Mouse (Mus musculus): ENCODE measurements around the gene Mef2d. TPM values are rescaled to one million over a fixed set of nuclear protein-coding genes. Genes with fewer than 3 reads are reported as not detected.
"Not testable (repeated sequence)": the region's sequence is repeated elsewhere in the genome, so short reads cannot be mapped to it uniquely, and the experiment has no call there.

Gene Mef2d
- total RNA-seq, 2 experiments from 2014 or later: 115 to 120 TPM

GRCm38 (mm10) chr3:88150999-88151364, 8.8 kb downstream of the Mef2d start:
- DNase-seq: no peak

DNA sequence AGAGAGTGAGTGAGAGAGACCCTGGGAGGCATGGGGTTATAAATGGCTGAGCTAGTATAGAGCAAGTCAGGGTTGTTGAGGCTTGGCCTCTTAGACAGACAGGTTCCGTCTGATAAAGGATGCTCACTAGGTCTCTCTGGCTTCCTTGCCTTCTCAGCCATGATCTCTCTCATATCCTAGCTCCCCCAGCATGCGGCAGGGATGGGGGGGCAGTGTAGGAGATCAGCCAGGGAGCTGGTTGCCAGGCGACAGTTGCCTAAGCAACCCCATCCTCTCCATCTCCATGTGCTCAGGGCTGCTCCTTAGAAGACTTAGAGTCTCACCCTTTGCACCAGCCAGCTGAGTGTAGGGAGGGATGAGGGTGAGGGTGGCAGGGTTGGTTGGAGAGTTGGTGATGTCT, 9.9 kb downstream of the Mef2d start:
- no peak for DNase-seq

DNA sequence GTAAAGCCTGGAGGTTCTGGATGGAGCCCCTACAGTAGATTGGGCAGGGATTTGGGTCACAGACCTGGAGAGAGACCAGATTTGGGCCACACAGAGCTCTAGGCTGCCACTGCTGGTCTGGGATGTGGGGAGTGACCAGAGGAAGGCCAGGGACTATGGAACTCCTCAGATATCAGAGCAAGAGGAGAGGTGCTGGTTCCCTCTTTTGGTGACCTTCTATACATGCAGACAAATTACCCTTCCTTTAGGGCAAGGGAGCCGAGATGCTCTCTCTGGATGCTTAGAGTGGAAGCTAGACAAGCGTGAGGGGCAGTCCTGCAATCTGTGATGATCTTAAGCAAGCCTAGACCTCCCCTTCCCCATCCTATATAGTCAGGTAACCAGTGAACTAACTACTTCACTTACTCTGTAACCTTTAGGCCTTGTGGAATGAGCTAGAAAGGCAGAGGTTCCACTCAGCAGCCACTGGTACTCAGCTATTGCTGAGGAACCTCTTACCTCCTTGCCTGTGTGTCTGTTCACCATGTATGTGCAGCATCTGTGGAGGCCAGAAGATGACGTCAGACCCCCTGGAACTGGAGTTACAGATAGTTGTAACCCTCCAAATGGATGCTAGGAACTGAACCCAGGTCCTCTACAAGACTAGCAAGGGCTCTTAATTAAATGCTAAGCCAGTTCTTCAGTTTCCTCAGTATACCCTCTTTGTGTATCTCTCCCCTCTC, 11.3 kb downstream of the Mef2d start:
- no peak for DNase-seq

DNA sequence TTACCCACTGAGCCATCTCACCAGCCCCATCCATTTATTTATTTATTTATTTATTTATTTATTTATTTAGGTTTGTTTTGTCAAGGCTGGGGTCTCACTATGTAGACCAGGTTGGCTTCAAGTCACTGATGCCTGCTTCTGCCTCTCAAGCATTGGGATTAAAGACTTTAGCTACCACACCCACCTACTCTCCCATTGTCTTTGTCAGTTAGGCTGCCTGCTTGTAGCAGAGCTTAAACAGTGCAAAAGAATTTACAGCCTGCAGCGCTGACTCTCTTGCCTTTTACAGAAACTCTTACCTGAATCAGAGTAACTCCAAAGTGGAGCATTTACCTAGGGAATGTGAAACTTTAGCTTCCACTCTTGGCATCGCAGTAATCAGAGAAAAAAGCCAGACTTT, 12.1 kb downstream of the Mef2d start:
- DNase-seq: no peak

DNA sequence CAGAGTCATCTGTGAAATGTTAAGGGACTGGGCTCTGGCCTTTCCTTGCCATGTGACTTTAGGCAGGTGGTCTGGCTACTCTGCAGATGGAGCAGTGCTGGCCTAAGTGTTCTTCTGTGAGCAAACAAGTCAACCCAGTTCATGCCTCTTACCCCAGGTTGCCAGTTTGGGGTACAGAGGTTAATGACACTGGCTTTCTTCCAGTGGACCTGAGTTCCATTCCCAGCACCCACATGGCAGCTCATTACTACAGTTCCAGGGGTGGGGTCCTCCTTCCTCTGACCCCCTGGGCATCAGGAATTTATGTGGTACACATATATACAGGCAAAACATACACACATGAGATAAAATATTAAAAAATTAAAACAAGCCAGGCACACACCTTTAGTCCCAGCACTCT, 14.6 kb downstream of the Mef2d start:
- no peak for DNase-seq

- DNase-seq: peak; percentile 74
These were observed 15.8 kb downstream of the Mef2d start for GRCm38 (mm10) chr3:88157771-88158597.

DNA sequence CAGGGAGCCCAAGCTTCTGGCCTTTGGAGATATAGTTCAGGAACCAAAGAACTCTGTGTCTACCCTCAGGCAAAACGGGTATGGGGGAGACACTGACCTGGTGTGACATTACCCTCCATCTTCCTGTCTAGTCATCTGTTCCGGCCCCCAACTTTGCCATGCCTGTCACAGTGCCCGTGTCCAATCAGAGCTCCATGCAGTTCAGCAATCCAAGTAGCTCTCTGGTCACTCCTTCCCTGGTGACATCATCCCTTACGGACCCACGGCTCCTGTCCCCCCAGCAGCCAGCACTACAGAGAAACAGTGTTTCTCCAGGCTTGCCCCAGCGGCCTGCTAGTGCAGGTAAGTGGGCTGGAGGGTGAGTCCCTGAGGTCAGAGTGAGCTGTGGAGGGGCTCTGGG, 16.8 kb downstream of the Mef2d start:
- DNase-seq: no peak

GRCm38 (mm10) chr3:88160856-88161255, 18.7 kb downstream of the Mef2d start:
- DNase-seq: no peak

- DNase-seq: peak; percentile 57
These were observed 20.1 kb downstream of the Mef2d start for GRCm38 (mm10) chr3:88162259-88162658.

DNA sequence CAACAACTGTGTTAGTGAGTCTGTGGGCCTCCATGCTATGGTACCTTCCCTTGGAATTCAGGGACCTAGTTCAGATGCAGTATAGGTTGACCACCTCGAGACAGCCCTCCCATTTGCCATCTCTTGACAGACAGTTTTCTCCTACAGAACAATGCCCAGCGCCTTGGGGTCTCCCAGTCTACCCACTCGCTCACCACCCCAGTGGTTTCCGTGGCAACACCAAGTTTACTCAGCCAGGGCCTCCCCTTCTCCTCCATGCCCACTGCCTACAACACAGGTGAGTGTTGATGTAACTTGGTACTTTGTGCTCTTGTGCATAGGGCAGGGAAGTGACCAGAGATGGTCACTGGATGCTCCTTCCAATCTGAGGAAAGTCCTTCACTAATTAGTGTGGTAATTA, 20.6 kb downstream of the Mef2d start:
- DNase-seq: no peak

DNA sequence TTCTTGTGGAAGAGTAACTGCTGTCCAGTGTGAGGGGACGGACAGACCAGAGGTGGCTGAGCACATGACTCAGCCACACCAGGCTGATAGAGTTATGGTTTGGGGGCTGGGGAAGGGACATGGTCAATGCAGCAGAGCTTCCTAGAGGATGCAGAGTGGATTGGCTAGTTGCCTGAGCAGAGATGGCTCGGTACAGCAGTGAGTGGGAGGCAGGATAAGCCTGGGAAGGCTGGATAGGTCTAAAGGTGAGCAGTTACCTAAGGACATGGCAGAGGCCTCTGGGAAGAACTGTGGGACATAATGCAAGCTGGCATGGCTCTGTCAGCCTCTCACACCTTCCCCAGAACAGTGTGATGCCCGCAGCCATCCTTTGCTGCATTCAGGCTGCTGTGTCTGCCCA, 21.7 kb downstream of the Mef2d start:
- DNase-seq: peak; percentile 5

- peak; percentile 3 for DNase-seq
These were observed 22.1 kb downstream of the Mef2d start for GRCm38 (mm10) chr3:88164263-88164662.

DNA sequence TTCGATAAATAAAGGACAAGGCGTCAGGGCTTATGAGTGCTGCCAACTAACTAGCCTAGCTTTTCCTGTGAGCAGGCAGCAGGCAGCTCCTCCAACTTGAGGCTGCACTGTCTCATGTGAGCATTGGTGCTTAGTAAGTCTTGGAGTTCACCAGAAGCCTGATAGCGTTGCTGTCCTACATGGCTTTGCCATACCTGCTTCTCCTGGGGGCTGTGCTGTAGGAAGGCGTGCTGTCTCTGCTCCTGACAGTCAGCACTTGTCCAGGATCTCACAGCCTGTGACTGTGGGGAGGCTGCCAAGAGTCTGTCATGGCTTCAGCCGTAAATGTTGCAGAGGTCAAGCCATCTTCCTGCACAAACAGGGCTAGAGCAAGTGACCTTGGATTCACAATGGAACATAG, 23.9 kb downstream of the Mef2d start:
- peak; percentile 68 for DNase-seq

DNA sequence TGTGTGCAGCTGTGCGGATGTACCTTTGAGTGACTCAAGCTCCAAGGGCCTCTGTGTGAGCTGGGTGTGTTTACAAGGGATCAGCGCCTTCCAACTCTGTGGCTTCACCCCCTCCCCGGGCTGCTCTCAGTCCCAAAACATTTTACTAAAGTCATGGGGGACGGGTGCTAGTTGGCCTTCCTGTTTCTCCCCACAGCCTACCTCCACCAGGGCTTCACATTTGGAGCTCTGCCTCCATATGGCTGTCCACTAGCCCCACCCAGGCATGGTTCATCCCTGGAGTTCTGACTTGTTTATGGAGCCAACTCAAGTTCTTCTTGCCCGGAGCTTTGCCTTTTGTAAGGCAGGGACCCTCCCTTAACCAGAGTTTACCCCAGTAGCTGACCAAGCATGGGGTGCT, 28.2 kb downstream of the Mef2d start:
- no peak for DNase-seq

- DNase-seq: no peak
These were observed 30.3 kb downstream of the Mef2d start for GRCm38 (mm10) chr3:88172440-88172839.

DNA sequence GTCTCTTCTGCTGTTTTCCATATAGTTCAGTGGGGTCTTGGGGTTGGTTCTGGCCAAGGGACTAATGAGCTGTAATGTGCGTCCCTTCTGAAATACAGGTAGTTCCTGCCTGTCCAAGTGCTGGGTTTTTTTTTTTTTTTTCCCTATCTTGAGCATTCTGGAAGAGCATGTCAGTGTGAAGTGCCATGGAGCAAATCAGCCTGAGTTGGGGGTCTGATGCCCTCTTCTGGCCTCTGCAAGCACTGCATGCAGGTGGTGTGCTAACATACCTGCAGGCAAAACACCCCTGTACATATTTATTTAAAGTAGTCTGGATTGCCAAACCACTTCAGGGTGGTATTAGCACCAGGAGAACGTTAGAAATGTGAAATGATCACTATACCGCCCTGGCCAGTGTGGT, 31.2 kb downstream of the Mef2d start:
- DNase-seq: peak; percentile 78

GRCm38 (mm10) chr3:88174894-88175293, 32.7 kb downstream of the Mef2d start:
- no peak for DNase-seq

- no peak for DNase-seq
These were observed 34.9 kb downstream of the Mef2d start for GRCm38 (mm10) chr3:88177106-88177505.

DNA sequence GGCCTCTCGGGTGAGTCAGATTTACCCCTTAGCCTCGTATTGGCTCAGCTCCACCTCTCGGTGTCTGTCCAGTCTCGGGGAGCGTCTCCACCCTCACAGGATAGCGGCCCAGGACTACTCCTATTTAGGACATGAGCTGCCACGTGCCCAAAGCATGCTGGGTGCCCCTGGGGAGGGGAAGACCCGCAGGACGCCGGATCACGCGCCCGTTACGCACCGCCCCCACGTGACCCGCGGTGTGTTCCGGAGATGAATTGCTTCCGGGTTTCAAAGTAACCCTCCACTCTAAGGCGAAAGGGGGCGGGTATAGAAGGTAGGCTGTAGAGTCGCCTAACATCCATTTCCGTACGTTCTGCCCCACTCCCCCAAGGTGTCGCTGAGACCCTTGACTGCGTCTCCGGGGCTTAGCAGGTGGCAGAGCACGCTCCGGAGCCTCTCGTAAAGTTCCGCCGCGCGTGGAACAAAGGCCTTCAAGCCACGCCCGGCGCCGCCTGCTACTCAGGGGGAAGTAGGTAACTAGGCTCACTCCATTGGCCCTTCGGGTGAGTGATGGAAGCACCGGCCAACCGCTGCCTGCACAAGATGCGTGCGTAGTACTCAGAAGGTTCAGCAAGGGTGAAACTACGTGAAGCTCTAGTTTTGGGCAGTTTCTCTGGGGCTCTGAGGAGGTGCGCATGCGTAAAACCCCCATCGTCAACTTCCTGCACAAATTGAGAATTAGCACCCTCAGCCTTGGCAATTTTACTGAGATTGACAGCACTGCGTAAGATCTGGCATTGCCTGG, 35.6 kb downstream of the Mef2d start:
- peak; percentile 99 for DNase-seq

DNA sequence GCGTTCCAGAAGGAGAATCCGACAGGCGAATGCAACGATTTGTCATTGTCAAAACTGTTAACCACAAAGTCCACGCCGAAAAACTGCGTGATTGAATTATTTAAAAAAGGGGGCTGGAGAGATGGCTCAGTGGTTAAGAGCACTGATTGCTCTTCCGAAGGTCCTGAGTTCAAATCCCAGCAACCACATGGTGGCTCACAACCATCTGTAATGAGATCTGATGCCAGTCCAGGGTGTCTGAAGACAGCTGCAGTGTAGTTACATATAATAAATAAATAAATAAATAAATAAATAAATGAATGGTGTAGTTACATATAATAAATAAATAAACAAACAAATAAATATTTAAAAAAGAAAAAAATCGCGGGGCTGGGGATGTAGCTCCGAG, 36.2 kb downstream of the Mef2d start:
- not testable (repeated sequence) for DNase-seq

GRCm38 (mm10) chr3:88178986-88179385, 36.8 kb downstream of the Mef2d start:
- DNase-seq: no peak

- DNase-seq: no peak
These were observed 39.2 kb downstream of the Mef2d start for GRCm38 (mm10) chr3:88181374-88181773.

- no peak for DNase-seq
These were observed 44.3 kb downstream of the Mef2d start for GRCm38 (mm10) chr3:88186424-88186823.

Measured in heart, postnatal 4 days (tissue).